Mouse (Mus musculus): ENCODE measurements around the gene Gm8947. TPM values are rescaled to one million over a fixed set of nuclear protein-coding genes. Genes with fewer than 3 reads are reported as not detected.
A peak's percentile ranks its signal among the peaks of the same experiment; 100 is the strongest.

Gm8947 gene
- total RNA-seq, 2 experiments from 2014 or later, result not detected

GRCm38 (mm10) chr1:151219045-151219444, 26.9 kb downstream of the Gm8947 start:
- intact Hi-C loops (cut with DNase I), result no loop called here
- DNase-seq (ENCODE audit: low spot score in 2 of 2), result no peak

GRCm38 (mm10) chr1:151220098-151220497, 27.9 kb downstream of the Gm8947 start:
- intact Hi-C loops (cut with DNase I), result no loop called here
- no peak for DNase-seq (ENCODE audit: low spot score in 2 of 2)

GRCm38 (mm10) chr1:151222561-151223267, 30.5 kb downstream of the Gm8947 start:
- no peak for DNase-seq (ENCODE audit: low spot score in 2 of 2)
- intact Hi-C loops (cut with DNase I), result no loop called here

DNA sequence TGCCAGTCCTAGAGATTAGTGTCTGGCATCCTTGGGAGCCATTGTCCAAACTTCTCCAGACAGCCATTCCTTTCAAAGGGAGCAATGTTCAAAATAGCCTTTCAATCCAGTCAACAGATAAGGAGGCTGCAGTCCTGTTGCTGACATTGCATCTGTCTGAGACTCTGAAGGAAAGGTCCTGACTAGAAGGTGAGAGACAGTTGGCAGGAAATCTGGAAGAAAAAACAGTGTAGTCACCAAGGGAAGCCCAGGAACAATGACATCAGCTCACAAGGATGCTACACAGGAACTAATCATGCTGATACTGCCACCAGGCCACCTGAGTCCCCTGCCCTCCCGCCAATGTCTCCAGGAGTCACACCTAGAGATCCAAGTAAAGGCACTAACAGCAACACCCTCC, 31.2 kb downstream of the Gm8947 start:
- no peak for DNase-seq (ENCODE audit: low spot score in 2 of 2)
- intact Hi-C loops (cut with DNase I), result no loop called here

GRCm38 (mm10) chr1:151224536-151224935, 32.4 kb downstream of the Gm8947 start:
- no peak for DNase-seq (ENCODE audit: low spot score in 2 of 2)
- intact Hi-C loops (cut with DNase I), result no loop called here

DNA sequence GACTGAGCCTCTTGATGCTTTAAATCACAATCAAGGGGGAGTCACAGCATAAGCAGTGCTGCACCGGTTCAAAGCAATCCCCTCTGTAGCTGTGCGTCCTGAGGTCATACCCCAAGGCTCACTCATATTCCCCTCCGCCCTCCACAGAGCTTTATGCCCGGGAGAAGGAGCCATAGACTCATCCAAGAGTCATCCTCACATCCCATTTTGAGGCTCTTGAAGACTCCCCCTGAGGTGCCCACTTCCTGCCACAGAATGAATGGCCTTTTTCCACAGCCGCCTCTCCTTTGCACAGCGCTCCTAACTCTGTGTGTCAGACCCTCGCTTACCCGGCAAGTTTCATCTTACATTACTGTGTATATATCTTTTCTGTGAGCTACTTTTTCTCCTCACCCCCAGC, 35.3 kb downstream of the Gm8947 start:
- no peak for DNase-seq (ENCODE audit: low spot score in 2 of 2)
- intact Hi-C loops (cut with DNase I), result no loop called here

DNA sequence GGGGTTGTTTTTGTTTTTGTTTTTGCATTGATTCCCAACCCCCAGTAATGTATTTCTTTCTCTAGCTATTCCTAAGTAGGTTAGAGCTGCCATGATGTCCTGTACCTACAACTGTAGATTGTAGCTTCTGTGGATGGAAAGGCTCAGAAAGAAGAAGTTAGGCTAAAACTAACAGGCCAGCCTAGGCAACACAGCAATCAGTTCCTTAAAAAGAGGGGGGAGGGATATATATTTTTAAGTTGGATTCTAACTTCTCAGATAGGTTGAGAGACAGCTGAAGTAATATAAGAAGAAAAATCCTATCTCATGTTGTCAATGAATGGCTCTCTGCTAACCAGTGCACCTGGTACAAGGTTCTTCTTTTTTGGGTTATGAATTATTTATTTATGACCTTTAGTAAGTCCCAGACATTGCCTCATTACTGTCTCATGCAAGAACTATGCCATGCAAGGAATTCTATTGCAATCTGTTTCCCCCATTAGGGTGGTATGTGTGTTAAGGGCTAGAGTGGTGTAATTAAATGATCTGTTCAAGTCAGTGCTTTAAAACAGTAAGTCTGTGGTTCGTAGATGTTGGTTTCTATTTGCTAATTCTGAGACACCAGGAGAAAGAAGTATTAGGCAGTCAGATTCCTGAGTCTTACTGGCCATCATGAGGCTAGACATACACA, 36.3 kb downstream of the Gm8947 start:
- intact Hi-C loops (cut with DNase I), result no loop called here

DNA sequence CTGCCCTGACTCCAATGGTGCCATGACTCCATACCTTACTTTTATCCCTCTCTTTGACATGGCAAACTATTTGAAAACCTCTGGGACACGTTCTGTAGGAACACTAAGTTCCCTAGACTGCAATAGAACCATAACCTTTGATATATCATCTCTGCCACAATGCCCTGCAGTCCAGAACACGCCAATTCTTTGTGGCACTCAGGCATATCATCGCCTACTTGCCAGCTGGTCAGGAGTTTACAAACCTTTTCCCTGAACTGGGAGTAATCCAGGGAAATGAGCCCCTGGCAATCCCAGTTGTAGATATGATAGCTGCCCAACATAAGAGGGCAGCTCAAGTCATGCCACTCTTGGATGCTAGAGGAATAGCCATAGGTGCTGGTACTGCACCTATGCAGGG, 40.2 kb downstream of the Gm8947 start:
- intact Hi-C loops (cut with DNase I), result no loop called here
- no peak for DNase-seq (ENCODE audit: low spot score in 2 of 2)

More for the DNA sequence above, 36.3 kb downstream of the Gm8947 start:
- no peak for DNase-seq (ENCODE audit: low spot score in 2 of 2)

DNA sequence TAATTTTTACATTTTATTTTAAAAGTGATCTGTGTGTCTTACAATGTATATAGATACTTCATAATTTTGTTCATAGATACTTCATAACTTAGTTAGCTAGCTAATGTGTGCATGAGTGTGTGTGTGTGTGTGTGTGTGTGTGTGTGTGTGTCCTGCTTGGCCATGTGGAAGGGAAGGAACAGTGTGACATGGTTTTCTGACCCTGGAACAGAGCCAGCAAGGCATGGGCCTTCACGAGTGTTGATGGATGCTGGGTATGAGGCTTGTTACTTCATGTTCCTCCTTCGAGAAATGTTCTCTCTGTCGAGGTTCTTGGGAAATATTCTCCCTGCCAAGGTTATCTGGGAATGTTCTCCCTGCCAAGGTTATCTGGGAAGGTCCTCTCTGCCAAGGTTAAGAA, 41.6 kb downstream of the Gm8947 start:
- intact Hi-C loops (cut with DNase I), result no loop called here
- no peak for DNase-seq (ENCODE audit: low spot score in 2 of 2)

DNA sequence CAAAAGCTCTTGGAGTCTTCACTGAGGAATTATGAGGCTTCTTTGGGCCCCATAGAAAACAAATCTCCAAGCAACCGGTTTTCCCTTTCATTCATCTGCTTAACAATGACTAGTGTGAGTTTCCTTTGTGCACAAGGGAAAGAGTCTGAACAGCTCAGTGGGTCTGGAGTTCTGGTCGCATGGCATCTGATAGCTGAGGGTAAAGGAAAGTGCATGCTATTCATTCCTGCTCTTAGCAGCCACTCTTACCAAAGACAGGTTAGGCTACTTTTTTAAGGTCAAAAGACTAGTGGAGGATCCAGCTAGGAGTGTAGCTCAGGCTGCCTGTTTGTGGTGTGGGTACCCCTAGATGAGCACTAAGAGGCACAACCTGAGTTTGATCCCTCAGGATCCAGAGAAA, 43.4 kb downstream of the Gm8947 start:
- DNase-seq (ENCODE audit: low spot score in 2 of 2), result no peak
- intact Hi-C loops (cut with DNase I), result no loop called here

DNA sequence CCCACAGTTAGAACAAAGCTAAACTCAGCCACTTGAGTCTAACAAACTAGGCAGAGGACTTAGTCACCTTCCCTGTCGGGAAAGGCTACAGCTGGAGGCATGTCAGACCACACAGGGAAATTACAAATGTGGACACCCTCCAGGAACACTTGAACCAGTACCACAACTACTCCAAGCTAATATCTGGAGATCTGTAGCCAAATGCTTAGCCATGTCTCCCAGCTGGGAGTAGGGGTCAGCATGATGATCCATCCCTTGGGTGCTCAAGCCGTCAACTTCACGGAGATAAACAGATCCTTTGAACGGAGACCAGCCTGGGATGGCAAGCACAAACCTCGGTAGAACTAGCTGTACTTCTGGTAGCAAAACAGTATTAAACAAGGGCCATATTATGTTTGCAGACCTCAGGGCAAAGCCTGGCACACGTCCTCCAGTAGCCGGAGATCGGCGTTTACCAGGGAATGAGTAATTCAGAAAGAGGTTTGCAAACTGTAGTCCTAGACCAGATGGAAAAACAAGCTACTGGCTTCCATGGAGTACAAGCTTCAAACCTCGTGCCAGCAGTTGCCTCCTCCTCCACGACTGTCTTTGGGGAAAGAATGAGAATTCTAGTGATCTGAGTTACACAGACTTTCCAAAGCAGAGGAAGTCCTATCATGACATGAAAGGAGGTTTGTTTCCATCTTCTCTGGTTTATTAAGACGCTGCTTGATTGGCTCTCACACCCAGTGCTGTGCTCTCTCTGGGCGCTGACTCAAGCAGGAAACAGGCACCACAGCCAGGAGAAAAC, 44.2 kb downstream of the Gm8947 start:
- peak; percentile 17 to 18 for DNase-seq (ENCODE audit: low spot score in 2 of 2)
- intact Hi-C loops (cut with DNase I), result no loop called here

DNA sequence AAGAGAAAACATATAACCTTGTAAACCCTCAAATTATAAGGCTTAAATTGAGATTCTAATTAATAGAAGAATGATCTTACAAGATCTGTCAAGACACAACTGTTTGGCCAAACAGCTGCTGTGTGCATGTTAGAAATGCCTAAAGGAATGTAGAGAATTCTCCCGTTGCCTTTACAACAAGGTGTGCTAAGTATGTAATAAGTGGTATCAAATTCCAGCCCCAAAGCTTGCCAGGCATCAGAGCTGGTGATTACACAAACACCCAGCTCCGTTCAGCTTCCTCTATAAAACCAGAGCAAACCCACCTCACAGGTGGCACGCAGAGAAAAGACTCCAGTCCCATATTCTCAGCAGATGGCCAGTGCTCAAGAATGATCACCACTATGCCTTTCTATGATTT, 45.6 kb downstream of the Gm8947 start:
- intact Hi-C loops (cut with DNase I), result no loop called here
- no peak for DNase-seq (ENCODE audit: low spot score in 2 of 2)

DNA sequence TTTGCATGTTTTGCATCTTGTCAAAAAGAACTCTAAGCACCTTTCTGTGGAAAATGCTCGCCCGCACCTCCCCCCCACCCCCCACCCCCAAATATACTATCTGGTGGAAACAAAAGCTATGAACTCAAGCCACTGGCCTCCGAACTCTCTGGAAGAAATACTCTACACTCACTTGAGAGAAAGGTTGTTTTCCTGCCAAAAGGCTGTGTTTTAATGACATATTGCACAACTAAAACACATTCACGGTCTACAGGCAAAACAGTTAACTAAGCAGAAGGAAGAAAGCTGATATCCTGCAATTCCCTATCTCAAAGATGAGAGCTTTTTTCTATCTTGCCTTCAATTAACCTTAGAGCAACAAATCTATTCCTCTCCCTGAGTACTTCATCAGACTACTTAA, 51.2 kb downstream of the Gm8947 start:
- intact Hi-C loops (cut with DNase I), result no loop called here
- no peak for DNase-seq (ENCODE audit: low spot score in 2 of 2)

Other genes with a start within 250 kb of the Gm8947 start
- 1 to 10 TPM; 1.9 to 2.2 TPM for gene Hmcn1, start 198.9 kb upstream of the Gm8947 start, total RNA-seq (2021)
- not detected for gene Gm47985, start 9.8 kb upstream of the Gm8947 start, total RNA-seq (2021)
- gene Gm47995, start 6.1 kb downstream of the Gm8947 start, total RNA-seq (2021), result not detected
- not detected for gene 3110040M04Rik, start 11.7 kb downstream of the Gm8947 start, total RNA-seq (2021)
- not detected for gene Gm47996, start 17.8 kb downstream of the Gm8947 start, total RNA-seq (2021)
- gene Ivns1abp, start 152.1 kb downstream of the Gm8947 start, total RNA-seq (2021), result 100 to 1,000 TPM; 123 to 135 TPM
- 10 to 100 TPM; 10.5 to 15.2 TPM for gene Swt1, start 236.1 kb downstream of the Gm8947 start, total RNA-seq (2021)
- gene Trmt1l, start 236.2 kb downstream of the Gm8947 start, total RNA-seq (2021), result 10 to 100 TPM; 24.1 to 33.0 TPM